Mouse (Mus musculus): Measurements from ENCODE around the gene Kras. TPM values are rescaled to one million over a fixed set of nuclear protein-coding genes. Genes with fewer than 3 reads are reported as not detected.

Gene Kras
- 81.1 and 87.9 TPM in 2 replicates for polyA plus RNA-seq (2014; fragmentation: Nextera tagmentation; extraction: Ambion mirVana)

DNA sequence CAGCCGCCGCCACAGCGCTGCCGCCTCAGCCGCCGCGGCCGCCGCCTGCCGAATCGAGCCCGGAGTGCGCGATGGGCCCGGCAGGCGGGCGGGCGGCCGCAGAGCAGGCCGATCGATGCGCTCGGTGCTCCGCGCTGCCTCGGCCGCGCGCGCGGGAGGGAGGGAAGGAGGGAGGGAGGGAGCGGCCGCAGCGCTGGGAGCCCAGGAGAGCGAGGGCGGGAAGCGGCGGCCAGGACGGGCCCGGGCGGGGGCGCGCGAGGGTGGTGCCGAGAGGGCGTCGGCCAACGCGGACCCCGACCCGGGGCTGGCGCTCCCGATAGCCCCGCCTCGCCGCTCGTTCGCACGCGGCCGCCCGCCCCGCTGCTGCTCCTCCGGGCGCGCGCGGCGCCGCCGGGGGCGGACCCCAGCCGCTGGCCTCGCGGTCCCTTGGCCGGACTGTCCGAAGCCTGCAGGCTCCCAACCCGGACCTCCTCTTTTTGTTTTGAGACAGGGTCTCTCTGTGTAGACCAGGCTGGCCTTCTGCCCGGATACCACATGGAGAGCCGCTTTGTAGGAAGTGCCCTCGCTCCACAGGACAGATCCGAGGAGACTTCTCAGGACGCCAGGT, at the start of gene Kras:
Gene Kras (minus strand): TSS at position 55 of the 607 bp plus-strand sequence.
- under 1% methylated on average over 53 of the region's 83 CpGs for WGBS
- H3K9me3 ChIP-seq (ENCODE audit: control insufficient read depth, low read depth, low read length): no peaks in the 10 kb centered on the region
- peaks cover 11% of the 10 kb centered on the region for H3K4me1 ChIP-seq (ENCODE audit: control insufficient read depth, insufficient read depth, low read length)
- peak; percentile 95 for ATAC-seq (ENCODE audit: insufficient number of reproducible peaks, insufficient read depth, low FRiP score, low read depth)
- H3K4me2 ChIP-seq (replicated peaks; ENCODE audit: low read depth, low read length): peak within 1 kb of the TSS; percentile 67
- H3K36me3 ChIP-seq (ENCODE audit: control insufficient read depth, insufficient read depth, low read length): no peaks in the 10 kb centered on the region
- peak within 1 kb of the TSS; percentile 89 for H3K9ac ChIP-seq (replicated peaks; ENCODE audit: low read depth, low read length)
- H3K27ac ChIP-seq (ENCODE audit: low read length): peak within 1 kb of the TSS; percentile 74
- peak within 1 kb of the TSS; percentile 93 for H3K4me3 ChIP-seq (ENCODE audit: low read depth, low read length)
- H3K27me3 ChIP-seq (ENCODE audit: control insufficient read depth, insufficient read depth, low read length): no peaks in the 10 kb centered on the region

DNA sequence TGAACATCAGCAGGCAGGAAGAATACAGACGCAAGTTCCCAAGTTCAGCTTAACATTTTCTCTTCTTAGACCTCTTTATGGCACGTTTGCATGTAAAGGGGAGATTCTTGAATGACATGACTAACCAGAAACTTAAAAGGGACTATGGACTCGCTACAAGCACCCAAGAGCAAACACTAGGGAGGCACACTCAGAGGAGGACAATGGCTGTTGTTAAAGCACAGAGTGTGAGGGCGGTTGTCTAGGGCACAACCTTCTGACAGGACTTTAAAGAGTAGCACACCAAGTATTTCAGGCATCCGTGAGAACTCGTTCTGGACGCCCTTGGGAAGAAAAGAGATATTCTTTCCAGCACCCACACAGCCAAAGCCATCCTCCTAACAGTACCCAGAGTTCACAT, 47.6 kb upstream of the Kras start:
- no peak for ATAC-seq (ENCODE audit: insufficient number of reproducible peaks, insufficient read depth, low FRiP score, low read depth)
- H3K27ac ChIP-seq (ENCODE audit: low read length): no peak overlapping the region
- WGBS: 56% methylated on average over 7 of the region's 7 CpGs

DNA sequence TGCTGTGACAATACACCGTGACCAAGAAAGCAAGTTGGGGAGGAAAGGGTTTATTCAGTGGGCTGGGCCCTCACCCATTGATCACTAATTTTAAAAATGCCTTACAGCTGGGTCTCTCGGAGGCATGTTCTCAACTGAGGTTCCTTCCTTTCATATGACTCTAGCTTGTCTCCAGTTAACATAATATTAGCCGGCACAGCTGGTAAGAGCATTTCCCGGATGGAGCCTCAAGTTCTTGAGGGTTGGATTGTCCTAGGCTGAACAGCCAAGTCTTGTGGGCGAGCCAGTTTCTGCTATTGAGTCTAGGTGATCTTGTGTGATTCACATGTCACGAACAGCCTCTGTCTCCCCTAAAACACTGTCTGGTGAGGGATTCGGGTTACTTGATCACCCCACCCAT, 46.9 kb upstream of the Kras start:
- no peak overlapping the region for H3K4me2 ChIP-seq (replicated peaks; ENCODE audit: low read depth, low read length)
- no peak overlapping the region for H3K9ac ChIP-seq (replicated peaks; ENCODE audit: low read depth, low read length)
- ATAC-seq (ENCODE audit: insufficient number of reproducible peaks, insufficient read depth, low FRiP score, low read depth): no peak
- no peaks in the 10 kb centered on the region for H3K9me3 ChIP-seq (ENCODE audit: control insufficient read depth, low read depth, low read length)
- 81% methylated on average over 7 of the region's 7 CpGs for WGBS
- H3K4me1 ChIP-seq (ENCODE audit: control insufficient read depth, insufficient read depth, low read length): no peaks in the 10 kb centered on the region
- H3K4me3 ChIP-seq (ENCODE audit: low read depth, low read length): no peak overlapping the region
- no peaks in the 10 kb centered on the region for H3K27me3 ChIP-seq (ENCODE audit: control insufficient read depth, insufficient read depth, low read length)
- H3K27ac ChIP-seq (ENCODE audit: low read length): no peak overlapping the region
- no peaks in the 10 kb centered on the region for H3K36me3 ChIP-seq (ENCODE audit: control insufficient read depth, insufficient read depth, low read length)

More for the DNA sequence above, 47.6 kb upstream of the Kras start:
- Histone ChIP-seq H3K9me3 (ENCODE audit: control insufficient read depth, low read depth, low read length) (no peaks in the 10 kb centered on the region), H3K4me3 (ENCODE audit: low read depth, low read length) (no peak overlapping the region), H3K9ac (replicated peaks; ENCODE audit: low read depth, low read length) (no peak overlapping the region), H3K36me3 (ENCODE audit: control insufficient read depth, insufficient read depth, low read length) (no peaks in the 10 kb centered on the region), H3K4me2 (replicated peaks; ENCODE audit: low read depth, low read length) (no peak overlapping the region), H3K4me1 (ENCODE audit: control insufficient read depth, insufficient read depth, low read length) (no peaks in the 10 kb centered on the region), H3K27me3 (ENCODE audit: control insufficient read depth, insufficient read depth, low read length) (no peaks in the 10 kb centered on the region)

DNA sequence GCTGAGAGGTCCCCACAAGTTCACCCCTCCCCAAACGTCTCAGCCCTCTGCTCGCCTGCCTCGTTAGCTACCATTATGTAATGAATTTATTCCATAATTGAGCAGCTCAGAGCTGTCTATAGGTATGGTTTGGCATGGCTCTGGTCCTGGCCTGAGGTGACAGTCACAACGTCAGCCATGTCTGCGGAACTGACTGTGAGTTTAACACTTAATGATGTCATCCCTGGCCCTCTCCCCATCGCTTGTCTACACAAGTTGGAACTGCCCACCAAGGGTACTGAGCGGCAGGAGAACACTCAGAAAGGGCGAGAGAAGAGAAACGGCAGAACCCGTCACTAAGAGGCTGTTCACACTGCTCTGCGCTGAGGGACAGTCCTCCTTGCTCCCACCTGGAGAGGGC, 45.1 kb upstream of the Kras start:
- H3K9ac ChIP-seq (replicated peaks; ENCODE audit: low read depth, low read length): no peak overlapping the region
- no peak overlapping the region for H3K27ac ChIP-seq (ENCODE audit: low read length)
- H3K27me3 ChIP-seq (ENCODE audit: control insufficient read depth, insufficient read depth, low read length): no peaks in the 10 kb centered on the region
- no peaks in the 10 kb centered on the region for H3K36me3 ChIP-seq (ENCODE audit: control insufficient read depth, insufficient read depth, low read length)
- 77% methylated on average over 11 of the region's 11 CpGs for WGBS
- H3K9me3 ChIP-seq (ENCODE audit: control insufficient read depth, low read depth, low read length): no peaks in the 10 kb centered on the region
- ATAC-seq (ENCODE audit: insufficient number of reproducible peaks, insufficient read depth, low FRiP score, low read depth): no peak
- H3K4me2 ChIP-seq (replicated peaks; ENCODE audit: low read depth, low read length): no peak overlapping the region
- no peak overlapping the region for H3K4me3 ChIP-seq (ENCODE audit: low read depth, low read length)
- 0 out of 2 replicates have a peak, but pooled peaks cover 4% of the 10 kb centered on the region for H3K4me1 ChIP-seq (ENCODE audit: control insufficient read depth, insufficient read depth, low read length)

DNA sequence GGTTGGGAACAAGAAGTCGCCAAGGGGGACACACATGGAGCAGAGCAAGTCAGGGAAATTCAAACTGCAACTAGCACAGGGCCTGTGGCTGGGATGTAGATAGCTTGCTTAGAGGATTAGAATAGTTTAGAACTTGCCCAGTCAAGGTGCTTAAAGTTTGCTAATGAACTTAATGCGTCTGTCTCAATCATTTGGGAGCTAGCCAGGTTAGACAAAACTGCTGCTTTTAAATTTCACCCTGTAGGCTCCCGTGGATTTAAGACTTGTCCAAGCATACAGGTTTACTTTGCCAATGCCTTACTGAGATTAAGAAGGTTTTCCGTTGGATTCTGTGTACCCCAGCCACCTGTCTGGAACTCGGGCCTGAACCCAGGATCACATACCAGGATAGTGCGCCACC, 43.1 kb upstream of the Kras start:
- ATAC-seq (ENCODE audit: insufficient number of reproducible peaks, insufficient read depth, low FRiP score, low read depth): no peak
- H3K4me1 ChIP-seq (ENCODE audit: control insufficient read depth, insufficient read depth, low read length): 0 out of 2 replicates have a peak, but pooled peaks cover 4% of the 10 kb centered on the region
- WGBS: 71% methylated on average over 6 of the region's 6 CpGs

GRCm38 (mm10) chr6:145291383-145292289, 41.6 kb upstream of the Kras start:
- Histone ChIP-seq H3K4me3 (ENCODE audit: low read depth, low read length) (no peak overlapping the region), H3K27me3 (ENCODE audit: control insufficient read depth, insufficient read depth, low read length) (no peaks in the 10 kb centered on the region), H3K27ac (ENCODE audit: low read length) (no peak overlapping the region), H3K36me3 (ENCODE audit: control insufficient read depth, insufficient read depth, low read length) (no peaks in the 10 kb centered on the region), H3K4me2 (replicated peaks; ENCODE audit: low read depth, low read length) (no peak overlapping the region), H3K9me3 (ENCODE audit: control insufficient read depth, low read depth, low read length) (no peaks in the 10 kb centered on the region), H3K4me1 (ENCODE audit: control insufficient read depth, insufficient read depth, low read length) (0 out of 2 replicates have a peak, but pooled peaks cover 4% of the 10 kb centered on the region), H3K9ac (replicated peaks; ENCODE audit: low read depth, low read length) (no peak overlapping the region)
- ATAC-seq (ENCODE audit: insufficient number of reproducible peaks, insufficient read depth, low FRiP score, low read depth): 0 out of 2 replicates have a peak, but pooled peaks have one; percentile 25
- WGBS: 58% methylated on average over 13 of the region's 13 CpGs

More for the DNA sequence above, 43.1 kb upstream of the Kras start:
- H3K27me3 ChIP-seq (ENCODE audit: control insufficient read depth, insufficient read depth, low read length): no peaks in the 10 kb centered on the region
- no peaks in the 10 kb centered on the region for H3K9me3 ChIP-seq (ENCODE audit: control insufficient read depth, low read depth, low read length)
- no peak overlapping the region for H3K9ac ChIP-seq (replicated peaks; ENCODE audit: low read depth, low read length)
- no peak overlapping the region for H3K4me2 ChIP-seq (replicated peaks; ENCODE audit: low read depth, low read length)
- H3K27ac ChIP-seq (ENCODE audit: low read length): no peak overlapping the region
- no peak overlapping the region for H3K4me3 ChIP-seq (ENCODE audit: low read depth, low read length)
- H3K36me3 ChIP-seq (ENCODE audit: control insufficient read depth, insufficient read depth, low read length): no peaks in the 10 kb centered on the region

- Histone ChIP-seq H3K27me3 (ENCODE audit: control insufficient read depth, insufficient read depth, low read length) (no peaks in the 10 kb centered on the region), H3K4me1 (ENCODE audit: control insufficient read depth, insufficient read depth, low read length) (no peaks in the 10 kb centered on the region), H3K9me3 (ENCODE audit: control insufficient read depth, low read depth, low read length) (no peaks in the 10 kb centered on the region), H3K9ac (replicated peaks; ENCODE audit: low read depth, low read length) (no peak overlapping the region), H3K27ac (ENCODE audit: low read length) (no peak overlapping the region), H3K4me2 (replicated peaks; ENCODE audit: low read depth, low read length) (no peak overlapping the region), H3K36me3 (ENCODE audit: control insufficient read depth, insufficient read depth, low read length) (no peaks in the 10 kb centered on the region), H3K4me3 (ENCODE audit: low read depth, low read length) (no peak overlapping the region)
- 80% methylated on average over 4 of the region's 4 CpGs for WGBS
- ATAC-seq (ENCODE audit: insufficient number of reproducible peaks, insufficient read depth, low FRiP score, low read depth): no peak
Measured at GRCm38 (mm10) chr6:145285656-145286055, 35.6 kb upstream of the Kras start.

- Histone ChIP-seq H3K4me3 (ENCODE audit: low read depth, low read length) (no peak overlapping the region), H3K9ac (replicated peaks; ENCODE audit: low read depth, low read length) (no peak overlapping the region), H3K9me3 (ENCODE audit: control insufficient read depth, low read depth, low read length) (no peaks in the 10 kb centered on the region), H3K4me1 (ENCODE audit: control insufficient read depth, insufficient read depth, low read length) (no peaks in the 10 kb centered on the region), H3K36me3 (ENCODE audit: control insufficient read depth, insufficient read depth, low read length) (no peaks in the 10 kb centered on the region), H3K27me3 (ENCODE audit: control insufficient read depth, insufficient read depth, low read length) (no peaks in the 10 kb centered on the region), H3K27ac (ENCODE audit: low read length) (no peak overlapping the region), H3K4me2 (replicated peaks; ENCODE audit: low read depth, low read length) (no peak overlapping the region)
- no peak for ATAC-seq (ENCODE audit: insufficient number of reproducible peaks, insufficient read depth, low FRiP score, low read depth)
- WGBS: 83% methylated on average over 8 of the region's 8 CpGs
Measured at GRCm38 (mm10) chr6:145284286-145284685, 34.2 kb upstream of the Kras start.

All from stomach, embryonic 14.5 days (tissue).